Mouse (Mus musculus) embryonic facial prominence, embryonic 14.5 days (tissue): Measurements from ENCODE around the gene Trim14. TPM values are rescaled to one million over a fixed set of nuclear protein-coding genes. Genes with fewer than 3 reads are reported as not detected.

Experiments
- ATAC-seq: fragments of 200-750 bp; cut with Nextera tagmentation; 2 replicates; pipeline ENCODE4 v1.8.0; 2017; ENCODE audit warnings: low read depth, moderate number of reproducible peaks, moderate TSS enrichment
- DNase-seq: peaks from one replicate; pipeline ENCODE4 v3.0.0-alpha.2; 2015; ENCODE audit warnings: low spot score
- H3K27ac ChIP-seq: fragments of 300-500 bp; sonication (generic); replicated peaks from 2 replicates; pipeline ENCODE4 v1.5.1; 2014; ENCODE audit warnings: low read depth, mild to moderate bottlenecking, low read length, moderate library complexity
- H3K27me3 ChIP-seq: fragments of 300-500 bp; sonication (generic); replicated peaks from 2 replicates; pipeline ENCODE4 v1.6.1; 2014; ENCODE audit warnings: low read length; ENCODE audit not compliant: control insufficient read depth, insufficient read depth
- H3K36me3 ChIP-seq: fragments of 300-500 bp; sonication (generic); 2 replicates; pipeline ENCODE4 v1.6.1; 2014; ENCODE audit warnings: low read length, mixed read lengths; ENCODE audit not compliant: control insufficient read depth, insufficient read depth
- H3K4me1 ChIP-seq: fragments of 300-500 bp; sonication (generic); 2 replicates; pipeline ENCODE4 v1.6.1; 2014; ENCODE audit warnings: antibody characterized with exemption, low read length; ENCODE audit not compliant: control insufficient read depth, insufficient read depth
- H3K4me2 ChIP-seq: fragments of 300-500 bp; sonication (generic); 2 replicates; pipeline ENCODE4 v1.6.1; 2014; ENCODE audit warnings: low read depth, mild to moderate bottlenecking, low read length, moderate library complexity, mixed read lengths
- H3K4me3 ChIP-seq: fragments of 300-500 bp; sonication (generic); 2 replicates; pipeline ENCODE4 v1.5.1; 2014; ENCODE audit warnings: low read depth, mild to moderate bottlenecking, low read length
- H3K9ac ChIP-seq: fragments of 300-500 bp; sonication (generic); 2 replicates; pipeline ENCODE4 v1.6.1; 2014; ENCODE audit warnings: low read depth, mild to moderate bottlenecking, low read length, moderate library complexity, mixed read lengths
- H3K9me3 ChIP-seq: fragments of 300-500 bp; sonication (generic); 2 replicates; pipeline ENCODE4 v1.6.1; 2016; ENCODE audit warnings: low read length; ENCODE audit not compliant: control insufficient read depth
- WGBS: fragments of 180-500 bp; shearing (Covaris S2); extraction: QIAGEN DNeasy Blood & Tissue Kit; methylation state at CpG from one replicate; pipeline ENCODE4 v1.1.7; 2014; 5-methylcytosine and 5-hydroxymethylcytosine counted together
- polyA plus RNA-seq: library from polyadenylated mRNA; unstranded; fragments of >200 nt; fragmentation: Nextera tagmentation; extraction: Ambion mirVana; gene quantifications from 2 replicates; pipeline ENCODE4 v1.2.1, GENCODE M21; 2014

Trim14 gene
- polyA plus RNA-seq, 1 experiment from 2014 or later, result 2.9 TPM

- DNase-seq, result no peak
- H3K36me3 ChIP-seq, result no peaks in the 10 kb centered on the region
- ATAC-seq, result no peak
- H3K9me3 ChIP-seq, result no peaks in the 10 kb centered on the region
- H3K27me3 ChIP-seq, result no peaks in the 10 kb centered on the region
- no peak overlapping the region for H3K4me3 ChIP-seq
- 72% methylated on average over 3 of the region's 3 CpGs for WGBS
- H3K4me1 ChIP-seq, result no peaks in the 10 kb centered on the region
- H3K27ac ChIP-seq, result no peak overlapping the region
- H3K9ac ChIP-seq, result no peak overlapping the region
- H3K4me2 ChIP-seq, result no peak overlapping the region
Observed at GRCm38 (mm10) chr4:46556933-46557332, 21.0 kb upstream of the Trim14 start.

- H3K27me3 ChIP-seq, result no peaks in the 10 kb centered on the region
- ATAC-seq, result no peak; the same call in 1 of the 2 replicates
- WGBS, result 79% methylated on average over 9 of the region's 9 CpGs
Observed at GRCm38 (mm10) chr4:46555762-46556161, 19.8 kb upstream of the Trim14 start.

GRCm38 (mm10) chr4:46554295-46555069, 18.5 kb upstream of the Trim14 start:
- no peak overlapping the region for H3K4me2 ChIP-seq
- no peaks in the 10 kb centered on the region for H3K27me3 ChIP-seq
- DNase-seq (no peak), ATAC-seq (no peak)
- no peak overlapping the region for H3K27ac ChIP-seq
- H3K4me1 ChIP-seq, result no peaks in the 10 kb centered on the region
- no peaks in the 10 kb centered on the region for H3K9me3 ChIP-seq
- no peak overlapping the region for H3K9ac ChIP-seq
- WGBS, result 76% methylated on average over 10 of the region's 10 CpGs
- H3K36me3 ChIP-seq, result no peaks in the 10 kb centered on the region
- no peak overlapping the region for H3K4me3 ChIP-seq

More at GRCm38 (mm10) chr4:46555762-46556161, 19.8 kb upstream of the Trim14 start:
- no peak overlapping the region for H3K4me3 ChIP-seq
- no peak overlapping the region for H3K4me2 ChIP-seq
- H3K9me3 ChIP-seq, result no peaks in the 10 kb centered on the region
- no peak overlapping the region for H3K9ac ChIP-seq
- no peaks in the 10 kb centered on the region for H3K36me3 ChIP-seq
- no peak for DNase-seq
- H3K27ac ChIP-seq, result no peak overlapping the region
- no peaks in the 10 kb centered on the region for H3K4me1 ChIP-seq

- WGBS, result 76% methylated on average over 1 of the region's 1 CpGs
- H3K27ac ChIP-seq, result no peak overlapping the region
Observed at GRCm38 (mm10) chr4:46553864-46554263, 17.9 kb upstream of the Trim14 start.

GRCm38 (mm10) chr4:46550406-46550805, 14.5 kb upstream of the Trim14 start:
- no peak overlapping the region for H3K9ac ChIP-seq
- ATAC-seq (no peak), DNase-seq (peak; percentile 45)
- no peak overlapping the region for H3K4me2 ChIP-seq
- H3K4me1 ChIP-seq, result no peaks in the 10 kb centered on the region
- H3K9me3 ChIP-seq, result no peaks in the 10 kb centered on the region
- no peak overlapping the region for H3K27ac ChIP-seq
- no peak overlapping the region for H3K4me3 ChIP-seq
- WGBS, result 43% methylated on average over 8 of the region's 8 CpGs
- no peaks in the 10 kb centered on the region for H3K36me3 ChIP-seq
- no peaks in the 10 kb centered on the region for H3K27me3 ChIP-seq

More at GRCm38 (mm10) chr4:46553864-46554263, 17.9 kb upstream of the Trim14 start:
- no peaks in the 10 kb centered on the region for H3K36me3 ChIP-seq
- H3K4me1 ChIP-seq, result no peaks in the 10 kb centered on the region
- no peaks in the 10 kb centered on the region for H3K27me3 ChIP-seq
- no peak overlapping the region for H3K4me2 ChIP-seq
- H3K9me3 ChIP-seq, result no peaks in the 10 kb centered on the region
- H3K4me3 ChIP-seq, result no peak overlapping the region
- no peak for DNase-seq
- ATAC-seq, result no peak
- H3K9ac ChIP-seq, result no peak overlapping the region

- Histone ChIP-seq H3K9me3 (no peaks in the 10 kb centered on the region), H3K27ac (no peak overlapping the region), H3K27me3 (no peaks in the 10 kb centered on the region), H3K4me1 (no peaks in the 10 kb centered on the region), H3K4me3 (no peak overlapping the region), H3K9ac (no peak overlapping the region), H3K4me2 (no peak overlapping the region), H3K36me3 (no peaks in the 10 kb centered on the region)
- no peak for ATAC-seq
- WGBS, result 71% methylated on average over 10 of the region's 10 CpGs
- no peak for DNase-seq
Observed at GRCm38 (mm10) chr4:46549979-46550378, 14.0 kb upstream of the Trim14 start.

GRCm38 (mm10) chr4:46546709-46547108, 10.8 kb upstream of the Trim14 start:
- H3K36me3 ChIP-seq, result no peaks in the 10 kb centered on the region
- no peaks in the 10 kb centered on the region for H3K27me3 ChIP-seq
- H3K9ac ChIP-seq, result no peak overlapping the region
- DNase-seq, result peak; percentile 77
- 34% methylated on average over 5 of the region's 6 CpGs for WGBS
- H3K4me1 ChIP-seq, result no peaks in the 10 kb centered on the region
- H3K4me3 ChIP-seq, result no peak overlapping the region
- no peak overlapping the region for H3K4me2 ChIP-seq
- H3K27ac ChIP-seq, result no peak overlapping the region
- ATAC-seq, result peak; percentile 81
- no peaks in the 10 kb centered on the region for H3K9me3 ChIP-seq

- H3K4me1 ChIP-seq, result no peaks in the 10 kb centered on the region
- ATAC-seq (peak; percentile 58; the same call in 1 of the 2 replicates), DNase-seq (peak; percentile 74)
- 12% methylated on average over 9 of the region's 9 CpGs for WGBS
- no peak overlapping the region for H3K9ac ChIP-seq
- H3K4me2 ChIP-seq, result no peak overlapping the region
- H3K9me3 ChIP-seq, result no peaks in the 10 kb centered on the region
- H3K4me3 ChIP-seq, result no peak overlapping the region
- H3K27me3 ChIP-seq, result no peaks in the 10 kb centered on the region
- no peak overlapping the region for H3K27ac ChIP-seq
- no peaks in the 10 kb centered on the region for H3K36me3 ChIP-seq
Observed at GRCm38 (mm10) chr4:46545498-46545897, 9.6 kb upstream of the Trim14 start.

- Histone ChIP-seq H3K9me3 (no peaks in the 10 kb centered on the region), H3K27me3 (no peaks in the 10 kb centered on the region), H3K9ac (no peak overlapping the region), H3K4me1 (no peaks in the 10 kb centered on the region), H3K4me2 (no peak overlapping the region), H3K27ac (no peak overlapping the region), H3K4me3 (no peak overlapping the region), H3K36me3 (no peaks in the 10 kb centered on the region)
- 20% methylated on average over 1 of the region's 1 CpGs for WGBS
- ATAC-seq, result no peak
- no peak for DNase-seq
Observed at GRCm38 (mm10) chr4:46544313-46544712, 8.4 kb upstream of the Trim14 start.
